Mouse (Mus musculus) left cerebral cortex, postnatal 25 days (tissue): Measurements from ENCODE around the gene Slc4a10. TPM values are rescaled to one million over a fixed set of nuclear protein-coding genes. Genes with fewer than 3 reads are reported as not detected.

ENCODE experiments used
- DNase-seq, 2 experiments: peaks; one replicate each; pipeline ENCODE4 v3.0.0; 2022; ENCODE audit warnings: low spot score in 2 of 2, mixed read lengths in 1 of 2
- intact Hi-C: fragments of 180-260 bp; cut with DNase I; formaldehyde crosslinking; loops from one replicate; pipeline ENCODE4 v1.15.1; 2025
- total RNA-seq, 2 experiments: library from RNA; stranded (reverse); gene quantifications; 2 replicates each; pipeline ENCODE4 v1.2.3; 2021

Gene Slc4a10
- total RNA-seq, 2 experiments from 2014 or later = 208 to 217 TPM

DNA sequence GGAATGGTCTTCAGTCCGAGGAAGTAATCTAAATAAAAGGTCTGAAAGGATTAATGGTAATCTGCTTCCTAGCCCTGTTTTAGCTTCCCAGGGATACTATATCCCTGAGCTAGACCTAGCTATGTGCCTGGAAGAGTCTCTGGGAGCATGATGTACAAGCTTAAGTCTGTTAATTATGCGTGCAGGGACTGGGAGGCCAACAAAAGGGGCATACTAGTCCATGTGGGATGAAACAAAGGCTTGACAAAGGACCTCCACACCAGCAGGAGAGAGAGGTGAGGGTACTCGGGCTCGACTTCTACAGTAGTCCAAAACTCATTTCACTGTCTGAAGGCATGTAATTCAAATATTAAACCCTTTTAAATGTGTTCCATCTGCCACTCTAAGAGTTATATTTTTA is 197.9 kb downstream of the Slc4a10 start:
- DNase-seq = no peak
- intact Hi-C loops = no loop called here

DNA sequence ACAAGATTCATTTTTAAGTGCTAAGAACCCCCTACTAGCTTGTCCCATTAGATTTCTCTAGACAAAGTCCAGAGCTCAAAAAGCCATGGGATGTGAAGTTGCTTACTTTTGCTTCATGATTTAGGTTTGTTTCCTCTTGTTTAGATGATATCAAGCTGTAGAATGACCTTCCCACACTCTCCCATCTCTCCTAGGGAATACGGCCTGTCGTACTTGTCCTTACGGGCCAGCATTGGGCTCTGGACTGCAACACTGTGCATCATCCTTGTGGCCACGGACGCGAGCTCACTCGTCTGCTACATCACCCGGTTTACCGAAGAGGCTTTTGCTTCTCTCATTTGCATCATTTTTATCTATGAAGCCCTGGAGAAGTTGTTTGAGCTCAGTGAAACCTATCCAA is 222.2 kb downstream of the Slc4a10 start:
- intact Hi-C loops = no loop called here
- no peak for DNase-seq

DNA sequence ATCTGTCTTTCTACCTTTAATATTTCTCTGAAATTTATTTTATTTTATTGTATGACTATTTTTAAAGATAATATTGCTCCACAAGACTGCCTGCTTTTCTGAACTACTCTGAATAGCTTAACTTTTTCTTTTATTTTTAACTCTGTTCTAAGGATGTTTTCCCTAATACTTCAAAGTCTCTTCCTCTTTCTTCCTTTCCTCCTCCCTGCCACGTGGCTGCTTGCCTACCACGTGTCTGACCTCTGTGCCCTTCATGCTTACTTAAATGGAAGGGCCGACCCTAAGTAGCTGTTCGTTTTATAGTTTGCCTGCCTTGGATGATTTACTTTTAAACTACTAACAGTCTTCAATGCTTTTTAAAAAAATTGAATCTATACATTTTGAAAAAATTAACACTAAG is 225.6 kb downstream of the Slc4a10 start:
- no peak for DNase-seq
- intact Hi-C loops = no loop called here

DNA sequence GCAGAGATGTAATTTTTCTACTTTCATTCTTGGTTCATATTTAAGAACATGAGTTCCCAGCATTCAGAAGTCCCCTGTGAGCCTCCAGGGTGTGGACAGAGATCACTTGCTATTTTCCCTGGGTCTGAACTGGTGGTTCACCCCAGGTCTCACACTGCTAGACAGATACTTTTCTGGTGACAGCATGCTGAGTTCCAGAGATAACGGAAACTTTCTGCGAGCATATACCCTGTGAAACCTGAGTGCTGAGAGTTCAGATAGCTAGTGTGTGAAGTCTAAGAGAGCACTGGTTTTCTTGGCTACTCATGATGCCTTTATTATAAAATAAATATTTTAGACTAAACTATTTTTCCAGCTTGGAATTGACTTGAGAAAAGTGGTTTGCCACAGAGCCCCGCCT is 232.5 kb downstream of the Slc4a10 start:
- intact Hi-C loops = no loop called here
- no peak for DNase-seq

DNA sequence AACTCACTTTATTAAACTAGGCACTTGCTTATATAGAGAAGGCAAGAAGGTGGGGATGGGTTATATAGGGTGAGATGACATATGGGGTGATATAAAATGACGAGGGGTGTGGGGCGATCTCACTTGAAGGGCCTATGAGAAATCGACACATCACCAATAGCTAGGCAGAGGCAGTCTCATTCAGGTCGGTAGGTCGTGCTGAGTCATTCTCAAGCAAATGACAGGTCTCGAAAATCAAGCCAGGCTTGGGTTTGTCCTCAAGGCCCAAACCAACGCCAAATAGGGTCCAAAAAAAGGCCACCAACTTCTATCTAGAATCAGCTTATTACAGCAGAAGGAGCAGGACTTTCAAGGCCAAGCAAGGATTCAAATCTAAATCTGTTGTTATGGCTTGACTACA is 233.5 kb downstream of the Slc4a10 start:
- intact Hi-C loops = loop anchor here (10.0 kb wide), 2 partner anchors 475 to 635 kb away; partner anchors contain the start of gene Tbr1
- no peak for DNase-seq

DNA sequence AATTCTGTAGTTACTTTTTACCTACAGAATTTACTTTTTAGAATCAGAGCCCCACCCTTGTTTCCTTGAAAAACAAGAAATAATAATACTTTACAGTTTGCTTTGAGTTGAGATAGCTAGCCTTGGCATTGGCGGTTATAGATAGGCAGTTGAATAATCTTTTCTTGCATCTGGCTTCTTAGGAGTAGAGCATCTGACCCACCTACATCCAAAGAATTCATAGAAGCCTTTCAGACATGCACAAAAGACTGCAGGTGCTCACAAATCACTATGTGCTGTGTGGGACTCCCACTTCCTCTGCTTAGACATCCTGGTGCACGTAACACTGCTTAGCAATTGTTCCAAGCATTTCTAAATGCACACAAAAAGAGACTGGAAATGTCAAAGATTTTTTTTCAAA is 238.8 kb downstream of the Slc4a10 start:
- intact Hi-C loops = loop anchor here (10.0 kb wide), 2 partner anchors 480 to 640 kb away; partner anchors contain the start of gene Tbr1

DNA sequence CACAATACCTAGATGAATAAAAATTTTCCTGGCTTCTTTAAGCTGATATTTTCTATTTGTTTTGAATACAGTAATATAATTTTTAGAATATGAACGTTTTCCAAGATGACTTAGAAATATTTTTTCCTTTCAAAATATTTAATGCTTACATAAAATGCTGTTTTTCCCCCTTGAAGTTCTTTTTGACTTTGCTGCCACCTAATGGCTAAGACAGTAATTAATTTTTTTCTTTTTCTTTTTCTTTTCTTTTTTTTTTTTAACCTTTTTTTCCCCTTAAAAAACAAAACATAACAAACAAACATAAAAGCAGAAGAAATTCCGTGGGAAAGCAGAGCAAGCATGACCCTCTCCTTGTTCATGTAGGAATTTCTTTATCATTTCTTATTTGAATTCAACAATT is 239.6 kb downstream of the Slc4a10 start:
- intact Hi-C loops = loop anchor here (2.0 to 10.0 kb wide), 3 partner anchors 299 to 641 kb away; partner anchors contain the start of gene Tbr1
- no peak for DNase-seq

More for the DNA sequence above, 238.8 kb downstream of the Slc4a10 start:
- DNase-seq = no peak

DNA sequence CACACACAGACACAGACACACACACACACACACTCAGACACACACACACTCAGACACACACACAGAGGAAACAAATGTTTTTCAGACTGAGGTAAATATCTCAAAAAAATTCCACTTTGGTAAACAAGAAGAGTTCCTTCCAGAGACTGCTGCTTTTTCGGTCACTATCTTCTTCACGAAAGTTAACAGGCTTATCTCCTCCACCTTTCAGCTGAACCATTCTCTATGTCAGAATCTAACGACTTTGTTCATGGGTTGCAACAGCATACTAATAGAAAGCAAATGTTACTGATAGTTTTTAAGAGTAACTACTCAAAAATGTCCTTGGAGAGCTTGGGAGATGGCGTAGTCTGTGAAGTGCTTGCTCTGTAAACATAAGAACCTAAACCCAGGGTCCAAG is 241.3 kb downstream of the Slc4a10 start:
- no peak for DNase-seq
- intact Hi-C loops = loop anchor here (2.0 to 10.0 kb wide), 3 partner anchors 301 to 643 kb away; partner anchors contain the start of gene Tbr1

DNA sequence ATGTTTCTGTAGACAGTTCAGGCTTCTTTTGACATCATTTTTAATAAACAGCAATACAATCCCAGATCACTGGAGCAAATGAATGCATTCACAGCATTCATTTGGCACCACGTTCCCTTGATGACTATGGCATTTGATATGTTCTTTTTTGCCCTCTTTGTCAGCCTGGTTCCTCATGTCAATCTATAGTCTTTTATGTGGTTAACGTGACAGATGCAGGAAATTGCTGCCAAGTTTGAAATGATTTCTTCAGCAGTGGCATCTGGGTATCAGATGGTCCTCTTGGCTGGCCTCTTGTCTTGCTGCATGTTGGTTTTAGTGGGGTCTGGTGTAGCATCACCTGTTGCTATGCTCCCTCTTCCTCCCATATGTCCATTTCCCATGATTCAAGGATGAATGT is 247.6 kb downstream of the Slc4a10 start:
- intact Hi-C loops = no loop called here
- DNase-seq = no peak

DNA sequence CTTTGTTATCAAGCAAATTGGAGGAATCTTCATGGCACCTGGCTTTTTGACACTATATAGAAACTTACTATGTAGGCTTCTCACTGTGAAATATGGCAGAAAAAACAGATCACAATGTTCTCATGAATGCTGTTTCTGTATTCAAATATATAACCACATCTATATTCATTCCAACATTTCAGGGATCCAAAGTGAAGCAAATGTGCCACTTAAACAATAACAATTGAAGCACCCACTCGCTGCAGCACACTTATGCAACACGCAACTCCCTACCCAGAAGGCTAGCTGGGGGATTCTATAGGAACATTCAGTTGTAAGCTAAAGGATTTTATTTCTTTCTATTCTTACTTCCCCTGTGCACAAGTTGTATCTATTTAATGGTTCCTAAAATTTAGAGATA is 255.5 kb downstream of the Slc4a10 start:
- peak in 1 of 2 experiments; percentile 83 for DNase-seq
- intact Hi-C loops = loop anchor here (1.0 to 5.0 kb wide), 3 partner anchors 20 to 326 kb away; no protein-coding TSS in a partner anchor

DNA sequence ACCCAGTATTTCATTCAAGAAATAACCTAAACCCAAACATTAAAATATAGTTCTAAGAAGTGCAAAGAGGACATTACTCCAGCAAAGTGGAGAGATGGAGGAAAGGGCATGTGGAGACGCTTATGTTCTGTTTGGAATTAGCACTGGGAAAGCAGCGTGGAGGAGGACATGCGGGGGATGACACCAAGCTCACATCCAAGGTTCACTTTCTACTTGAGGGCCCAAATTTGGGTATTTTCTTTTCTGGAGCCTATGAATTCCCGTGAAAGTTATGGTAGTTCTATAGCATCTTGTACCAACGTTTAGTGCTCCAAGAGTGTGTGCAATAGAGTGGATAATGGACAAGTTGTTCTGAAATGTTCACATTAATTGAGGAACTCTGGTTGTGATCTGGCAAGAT is 260.7 kb downstream of the Slc4a10 start:
- intact Hi-C loops = no loop called here
- peak in 1 of 2 experiments; percentile 37 for DNase-seq

DNA sequence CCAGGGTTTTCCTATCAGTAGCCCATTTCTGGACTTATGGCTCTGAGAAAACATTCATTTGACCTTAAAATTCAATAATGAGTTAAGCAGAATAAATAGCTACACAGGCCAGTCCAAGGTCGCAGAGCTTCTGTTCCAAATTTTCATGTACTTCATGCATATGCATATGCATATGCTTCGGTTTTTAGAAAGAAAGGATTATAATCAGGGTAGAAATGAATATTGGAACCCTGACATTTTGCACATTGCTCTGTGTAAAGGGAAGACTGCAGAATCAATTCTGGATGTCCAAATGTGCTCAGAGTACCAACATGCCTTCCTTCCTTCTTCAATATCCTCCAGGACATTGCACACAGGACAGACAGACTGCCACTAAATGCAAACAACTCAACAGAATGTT is 261.2 kb downstream of the Slc4a10 start:
- intact Hi-C loops = no loop called here
- DNase-seq = peak in 1 of 2 experiments; percentile 44

DNA sequence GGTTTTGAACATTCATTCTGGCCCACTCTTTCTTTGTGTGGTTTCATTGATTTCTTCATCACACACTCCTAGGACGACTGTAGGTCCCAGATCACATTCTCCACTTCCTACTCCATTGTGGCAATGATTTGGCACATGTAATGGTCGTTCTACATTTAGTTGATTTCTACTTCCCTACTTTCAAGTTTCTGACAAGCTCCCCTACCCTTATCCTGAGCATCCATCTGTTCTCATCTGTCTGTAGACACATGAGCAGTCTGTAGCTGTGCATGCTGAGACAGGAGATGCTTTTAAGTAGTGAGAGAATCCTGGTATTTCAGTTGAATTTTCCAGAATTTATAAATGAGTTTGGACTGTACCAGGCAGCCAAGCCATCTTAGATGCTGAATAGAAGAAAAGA is 270.7 kb downstream of the Slc4a10 start:
- DNase-seq = no peak
- intact Hi-C loops = no loop called here

DNA sequence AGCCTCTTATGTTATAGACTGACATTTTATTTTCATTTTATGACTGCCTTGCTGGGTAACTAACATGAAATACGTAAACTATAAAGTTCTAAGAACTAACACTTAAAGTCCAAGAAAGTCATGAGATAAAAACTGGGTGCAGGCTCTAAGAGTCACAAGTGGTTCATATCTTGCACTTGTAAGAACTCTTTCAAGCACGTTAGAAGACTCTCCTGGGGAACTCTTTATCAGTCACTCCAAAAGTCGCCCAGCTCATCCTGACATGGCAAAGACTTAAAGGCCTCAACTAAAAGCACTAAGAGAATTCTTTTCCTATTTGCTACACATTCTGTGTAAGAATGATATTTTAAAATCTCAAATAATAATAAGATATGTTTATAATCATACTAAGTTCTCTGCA is 273.2 kb downstream of the Slc4a10 start:
- intact Hi-C loops = no loop called here
- no peak for DNase-seq

DNA sequence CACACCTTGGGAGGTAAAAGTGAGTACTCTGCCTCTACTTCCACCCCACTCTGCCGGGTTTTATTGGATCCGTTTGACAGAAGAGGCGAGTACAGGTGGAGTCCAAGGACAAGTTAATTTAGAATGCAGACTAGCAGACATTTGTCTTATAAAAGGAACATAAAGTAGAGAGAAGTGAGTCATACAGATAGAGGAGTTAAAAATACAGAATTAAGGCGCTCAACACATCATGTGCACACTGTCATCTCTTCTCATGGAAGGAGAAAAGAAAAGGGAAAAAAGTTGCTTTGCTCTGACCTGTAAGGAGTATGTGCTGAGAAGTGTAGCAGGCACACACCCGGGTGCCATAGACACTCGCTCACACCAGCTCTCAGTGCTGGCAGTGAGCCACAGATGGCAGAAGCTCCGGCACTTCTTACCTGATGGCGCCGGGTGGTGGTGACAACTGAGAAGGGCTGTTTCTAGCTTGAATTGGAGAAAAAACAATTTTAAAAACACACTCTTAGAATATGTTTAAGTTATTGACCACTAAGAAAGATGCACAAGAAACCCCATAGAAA is 276.9 kb downstream of the Slc4a10 start:
- peak in 1 of 2 experiments; percentile 67 for DNase-seq
- intact Hi-C loops = no loop called here

DNA sequence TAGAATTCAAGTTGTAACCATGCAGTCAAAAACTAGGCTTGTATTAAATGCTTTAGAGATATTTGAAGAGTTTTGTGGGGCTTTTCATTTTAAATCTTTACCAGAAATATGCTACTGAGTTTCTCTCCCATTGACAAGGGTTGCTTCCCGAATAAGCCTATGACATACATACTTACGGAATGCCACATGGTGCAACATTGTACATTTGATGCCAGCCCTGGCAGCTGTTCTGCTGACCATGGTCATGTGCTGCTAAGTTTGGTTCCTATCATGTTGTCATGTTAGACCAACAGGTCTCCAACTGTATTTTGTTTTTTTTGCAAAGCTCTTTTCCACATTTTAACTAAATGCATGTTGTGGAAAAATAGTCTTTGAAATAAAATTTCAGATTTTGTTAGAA is 279.1 kb downstream of the Slc4a10 start:
- no peak for DNase-seq
- intact Hi-C loops = no loop called here

DNA sequence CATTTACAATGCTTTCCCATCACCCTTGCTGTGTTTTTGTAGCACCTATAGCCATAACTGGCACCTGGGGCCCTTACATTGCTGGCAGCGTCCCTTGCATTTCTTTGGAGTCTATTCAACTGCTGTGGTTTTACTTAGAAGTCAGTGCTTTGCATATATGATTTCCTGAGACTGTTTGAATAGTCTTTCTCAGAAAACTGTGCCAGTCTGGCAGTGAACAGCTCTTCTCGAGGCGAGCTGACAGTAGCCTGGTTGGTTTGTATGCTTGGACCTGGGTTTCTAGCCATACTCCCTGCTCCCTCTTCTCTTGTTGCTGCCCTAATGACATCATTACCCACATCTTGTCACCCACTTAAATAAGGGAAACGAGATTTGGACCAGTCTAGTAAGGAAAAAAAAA is 285.7 kb downstream of the Slc4a10 start:
- intact Hi-C loops = no loop called here
- DNase-seq = peak in 1 of 2 experiments; percentile 72

DNA sequence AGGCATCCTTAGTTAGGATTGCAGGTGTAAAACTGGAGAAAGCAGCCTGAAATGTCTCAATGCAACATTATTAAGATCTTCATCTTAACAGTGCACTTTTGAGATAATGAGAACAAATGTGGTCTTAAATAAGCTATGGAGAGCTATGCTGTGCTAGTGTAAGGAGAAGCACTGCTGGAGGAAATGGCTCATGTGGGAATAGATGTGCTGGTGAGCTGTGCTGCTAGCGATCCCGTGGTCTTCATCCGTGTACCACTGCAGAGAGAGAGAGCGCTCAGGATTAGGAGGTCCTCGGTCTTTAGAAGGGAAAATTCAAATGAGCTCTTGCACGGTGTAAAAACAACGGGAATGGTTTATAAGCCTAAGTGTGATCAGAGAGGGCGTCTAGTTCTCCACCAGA is 286.2 kb downstream of the Slc4a10 start:
- intact Hi-C loops = no loop called here

DNA sequence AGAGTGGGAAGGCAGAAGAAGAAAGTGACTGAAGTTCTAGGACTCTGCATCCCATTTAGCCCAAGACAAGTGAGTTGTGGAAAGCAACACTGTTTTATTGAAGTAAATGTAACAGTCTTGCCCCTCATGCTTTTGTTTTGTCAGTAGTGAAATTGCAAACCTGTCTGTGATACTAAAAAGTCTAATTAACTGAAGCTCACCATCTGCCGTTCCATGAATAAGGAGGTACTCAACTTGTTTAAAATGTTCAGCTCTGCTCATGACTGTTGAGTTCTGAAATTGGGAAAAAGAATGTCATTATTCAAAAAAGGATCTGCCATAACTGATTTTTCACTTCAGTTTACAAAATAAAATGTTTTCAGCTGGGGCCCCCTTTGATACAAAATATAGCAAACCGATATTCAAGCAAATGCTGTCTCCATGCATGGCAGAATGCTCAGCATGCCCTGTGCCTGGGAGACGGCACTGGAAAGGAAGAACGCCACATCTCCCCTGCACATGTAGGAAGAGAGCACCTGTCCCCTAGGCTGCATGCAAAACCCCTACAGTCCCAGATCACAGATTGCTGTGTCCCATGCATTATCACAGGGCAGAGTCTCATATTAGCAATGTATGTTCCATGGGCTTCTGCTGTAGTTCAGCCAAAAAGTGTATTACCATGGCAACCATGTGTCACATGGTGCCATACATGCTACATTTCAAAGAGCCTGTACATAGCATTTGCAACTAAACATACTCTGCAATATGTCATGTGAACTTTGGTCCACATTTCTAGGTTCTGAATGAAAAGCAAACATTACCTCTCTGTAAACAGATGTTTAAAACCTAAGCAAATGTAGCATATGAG is 288.4 kb downstream of the Slc4a10 start:
- peak in 1 of 2 experiments; percentile 52 for DNase-seq
- intact Hi-C loops = no loop called here

More for the DNA sequence above, 286.2 kb downstream of the Slc4a10 start:
- DNase-seq = no peak

DNA sequence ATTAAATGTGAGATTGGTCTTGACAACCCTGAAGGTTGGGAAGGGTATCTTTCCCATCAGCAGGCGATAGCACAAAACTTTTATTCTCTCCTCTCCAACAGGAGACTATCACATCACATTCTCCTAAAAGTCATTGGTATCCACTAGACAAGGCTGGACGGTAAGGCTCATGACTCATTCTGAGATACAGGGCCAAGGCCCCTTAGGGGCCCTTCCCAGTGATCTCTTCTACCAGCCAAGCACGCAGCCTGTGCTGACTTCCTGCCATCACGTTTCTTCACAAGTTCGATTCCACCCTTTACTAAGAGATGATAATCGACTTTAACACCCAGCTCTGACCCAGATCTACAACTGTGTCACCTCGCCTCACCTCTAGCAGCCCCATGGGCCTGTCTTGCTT is 290.8 kb downstream of the Slc4a10 start:
- DNase-seq = no peak
- intact Hi-C loops = no loop called here
